Mouse (Mus musculus): Measurements from ENCODE around the gene Atp5d. TPM values are rescaled to one million over a fixed set of nuclear protein-coding genes. Genes with fewer than 3 reads are reported as not detected.

The Atp5d gene
- polyA plus RNA-seq, 1 experiment from 2014 or later = 419 TPM

GRCm38 (mm10) chr10:80136179-80136951 lies 2.1 kb upstream of the Atp5d start:
- Histone ChIP-seq H3K36me3 (peaks cover 21% of the 10 kb centered on the region), H3K4me3 (peak overlapping the region; percentile 65), H3K27me3 (replicated peaks) (peaks cover 56% of the 10 kb centered on the region), H3K4me1 (peaks cover 61% of the 10 kb centered on the region), H3K4me2 (peak overlapping the region; percentile 97), H3K27ac (no peak overlapping the region), H3K9me3 (replicated peaks) (no peaks in the 10 kb centered on the region), H3K9ac (0 out of 2 replicates have a peak overlapping the region, but pooled peaks have one; percentile 40)
- no peak for ATAC-seq
- 27% methylated on average over 27 of the region's 49 CpGs for WGBS (ENCODE audit: insufficient replicate concordance)

GRCm38 (mm10) chr10:80136952-80137625 lies 1.3 kb upstream of the Atp5d start:
- Histone ChIP-seq H3K27me3 (replicated peaks) (peaks cover 56% of the 10 kb centered on the region), H3K9ac (peak overlapping the region; percentile 40; the same call in 1 of the 2 replicates), H3K9me3 (replicated peaks) (no peaks in the 10 kb centered on the region), H3K4me2 (peak overlapping the region; percentile 97), H3K36me3 (peaks cover 13% of the 10 kb centered on the region), H3K4me1 (peaks cover 60% of the 10 kb centered on the region), H3K4me3 (peak overlapping the region; percentile 65), H3K27ac (no peak overlapping the region)
- ATAC-seq = no peak
- WGBS (ENCODE audit: insufficient replicate concordance) = 5% methylated on average over 28 of the region's 29 CpGs

- no peaks in the 10 kb centered on the region for H3K9me3 ChIP-seq (replicated peaks)
- WGBS (ENCODE audit: insufficient replicate concordance) = 8% methylated on average over 32 of the region's 33 CpGs
- H3K4me1 ChIP-seq = peaks cover 64% of the 10 kb centered on the region
- H3K36me3 ChIP-seq = peaks cover 5% of the 10 kb centered on the region
- peak overlapping the region; percentile 73 for H3K9ac ChIP-seq
- H3K27me3 ChIP-seq (replicated peaks) = peaks cover 56% of the 10 kb centered on the region
- H3K4me3 ChIP-seq = peak overlapping the region; percentile 65
- H3K27ac ChIP-seq = no peak overlapping the region
- no peak for ATAC-seq
- H3K4me2 ChIP-seq = peak overlapping the region; percentile 97
Observed at GRCm38 (mm10) chr10:80137626-80138552, 543 bp upstream of the Atp5d start.

DNA sequence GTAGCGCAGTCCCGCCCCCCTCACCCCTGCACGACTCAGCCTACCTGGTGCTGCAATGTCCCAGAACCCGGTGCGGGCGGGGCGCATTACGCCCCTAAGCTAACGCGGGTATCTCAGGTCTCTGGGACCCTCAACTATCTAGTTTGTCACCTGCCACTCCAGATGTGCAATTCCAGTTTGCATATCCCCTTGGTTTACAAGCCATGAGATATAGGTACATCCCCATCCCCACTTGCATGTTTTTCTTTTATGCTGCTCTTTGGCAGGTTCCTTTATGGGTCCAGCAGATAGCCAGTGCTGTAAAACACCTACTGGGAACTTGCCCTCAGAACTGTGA lies 975 bp downstream of the Atp5d start:
- WGBS (ENCODE audit: insufficient replicate concordance) = under 1% methylated on average over 9 of the region's 10 CpGs
- Histone ChIP-seq H3K4me2 (peak overlapping the region; percentile 97), H3K9ac (peak overlapping the region; percentile 73), H3K27ac (peak overlapping the region; percentile 15; the same call in 1 of the 2 replicates), H3K4me1 (peaks cover 73% of the 10 kb centered on the region), H3K36me3 (peaks cover 12% of the 10 kb centered on the region), H3K9me3 (replicated peaks) (no peaks in the 10 kb centered on the region), H3K27me3 (replicated peaks) (peaks cover 56% of the 10 kb centered on the region), H3K4me3 (peak overlapping the region; percentile 65)
- ATAC-seq = no peak; the same call in 1 of the 2 replicates

DNA sequence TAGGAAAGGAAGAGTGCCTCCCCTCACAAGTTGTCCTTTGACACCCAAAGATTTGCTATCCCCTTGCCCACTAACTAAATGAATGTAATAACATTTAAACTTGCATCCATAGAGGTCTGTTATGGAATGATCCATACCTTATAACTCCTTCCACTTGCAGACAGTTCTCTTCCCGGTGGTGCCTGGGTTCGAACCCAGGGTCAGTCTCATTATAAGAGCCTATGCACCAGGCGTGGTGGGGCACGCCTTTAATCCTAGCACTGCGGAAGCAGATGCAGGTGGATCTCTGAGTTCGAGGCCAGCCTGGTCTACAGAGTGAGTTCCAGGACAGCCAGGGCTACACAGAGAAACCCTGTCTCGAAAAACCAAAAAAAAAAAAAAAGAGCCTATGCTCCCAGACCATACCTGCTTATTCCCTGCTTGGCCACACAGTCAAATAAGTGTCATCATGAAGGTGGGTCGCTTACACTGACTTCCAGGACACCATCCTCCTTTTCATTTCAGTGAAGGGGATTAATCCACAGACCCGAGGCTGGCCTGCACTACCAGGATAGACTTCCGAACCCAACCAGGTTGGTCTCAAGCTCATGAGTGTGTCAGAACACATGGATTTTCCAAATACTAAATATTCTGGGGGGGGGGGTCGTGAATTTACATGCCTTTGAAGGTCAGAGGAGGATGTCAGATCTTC lies 1.7 kb downstream of the Atp5d start:
- WGBS (ENCODE audit: insufficient replicate concordance) = 70% methylated on average over 11 of the region's 11 CpGs
- Histone ChIP-seq H3K36me3 (peaks cover 19% of the 10 kb centered on the region), H3K9me3 (replicated peaks) (no peaks in the 10 kb centered on the region), H3K9ac (peak overlapping the region; percentile 71; the same call in 1 of the 2 replicates), H3K4me2 (peak overlapping the region; percentile 97), H3K27me3 (replicated peaks) (peaks cover 49% of the 10 kb centered on the region), H3K4me3 (no peak overlapping the region), H3K4me1 (peaks cover 80% of the 10 kb centered on the region), H3K27ac (peak overlapping the region; percentile 94)
- no peak for ATAC-seq

GRCm38 (mm10) chr10:80140666-80141035 lies 2.2 kb downstream of the Atp5d start, which contains the start of gene Cbarp:
Gene Cbarp, minus strand, starts transcription at chr10:80140835.
- no peaks in the 10 kb centered on the region for H3K9me3 ChIP-seq (replicated peaks)
- H3K36me3 ChIP-seq = peaks cover 25% of the 10 kb centered on the region
- ATAC-seq = no peak
- peak within 1 kb of the TSS; percentile 97 for H3K4me2 ChIP-seq
- peak within 1 kb of the TSS; percentile 94 for H3K27ac ChIP-seq
- H3K9ac ChIP-seq = peak within 1 kb of the TSS; percentile 71
- H3K4me3 ChIP-seq = peak within 1 kb of the TSS; percentile 76
- H3K4me1 ChIP-seq = peaks cover 86% of the 10 kb centered on the region
- peaks cover 44% of the 10 kb centered on the region for H3K27me3 ChIP-seq (replicated peaks)
- 70% methylated on average over 10 of the region's 10 CpGs for WGBS (ENCODE audit: insufficient replicate concordance)

DNA sequence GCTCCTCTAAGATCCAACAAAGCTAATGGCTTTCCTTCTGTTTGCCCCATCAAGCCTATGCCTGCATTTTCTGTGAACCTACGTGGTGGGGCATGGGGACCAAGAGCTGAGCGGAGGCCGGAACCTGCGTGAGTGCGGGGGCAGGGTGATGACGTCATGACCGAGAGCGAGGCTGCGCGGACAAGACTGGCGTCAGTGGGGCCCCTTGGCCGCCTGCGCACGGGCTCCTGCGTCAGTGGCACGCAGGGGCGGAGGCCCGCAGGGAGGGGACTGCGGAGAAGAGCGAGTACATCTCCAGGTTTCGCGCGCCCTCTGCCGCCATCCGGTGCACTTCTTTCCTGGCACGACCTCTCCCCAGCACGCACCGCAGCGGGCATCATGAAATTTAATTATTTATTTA lies 2.8 kb downstream of the Atp5d start:
- Histone ChIP-seq H3K4me2 (peak overlapping the region; percentile 90), H3K9ac (peak overlapping the region; percentile 71), H3K36me3 (peaks cover 30% of the 10 kb centered on the region), H3K4me1 (peaks cover 92% of the 10 kb centered on the region), H3K9me3 (replicated peaks) (no peaks in the 10 kb centered on the region), H3K4me3 (peak overlapping the region; percentile 76), H3K27me3 (replicated peaks) (peaks cover 38% of the 10 kb centered on the region), H3K27ac (peak overlapping the region; percentile 94)
- ATAC-seq = peak; percentile 80
- WGBS (ENCODE audit: insufficient replicate concordance) = 0% methylated on average over 29 of the region's 29 CpGs

- Histone ChIP-seq H3K4me1 (peaks cover 92% of the 10 kb centered on the region), H3K4me3 (peak overlapping the region; percentile 76), H3K4me2 (peak overlapping the region; percentile 90), H3K9me3 (replicated peaks) (no peaks in the 10 kb centered on the region), H3K9ac (peak overlapping the region; percentile 88), H3K36me3 (peaks cover 36% of the 10 kb centered on the region), H3K27ac (peak overlapping the region; percentile 94), H3K27me3 (replicated peaks) (peaks cover 31% of the 10 kb centered on the region)
- WGBS (ENCODE audit: insufficient replicate concordance) = under 1% methylated on average over 43 of the region's 43 CpGs
- ATAC-seq = peak; percentile 81
Observed at GRCm38 (mm10) chr10:80141786-80142529, 3.5 kb downstream of the Atp5d start.

DNA sequence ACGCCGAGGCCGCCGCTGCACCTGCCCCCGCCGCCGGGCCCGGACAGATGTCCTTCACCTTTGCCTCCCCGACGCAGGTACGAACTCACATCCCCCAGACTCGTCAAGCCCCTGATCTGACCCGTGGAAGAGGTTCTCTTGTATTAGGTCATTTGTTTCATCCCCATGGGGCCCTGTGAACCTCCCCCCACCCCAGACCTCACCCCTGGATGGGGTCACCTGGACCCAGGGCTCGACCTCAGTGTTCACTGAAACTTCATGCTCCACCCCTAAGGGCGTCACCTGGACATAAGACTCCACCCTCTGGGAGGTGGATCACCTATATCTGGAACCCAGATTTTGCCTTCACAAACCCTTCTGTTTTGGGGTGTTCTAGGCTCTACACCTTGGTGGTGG lies 4.1 kb downstream of the Atp5d start:
- Histone ChIP-seq H3K27ac (peak overlapping the region; percentile 94), H3K9me3 (replicated peaks) (no peaks in the 10 kb centered on the region), H3K27me3 (replicated peaks) (peaks cover 25% of the 10 kb centered on the region), H3K36me3 (peaks cover 38% of the 10 kb centered on the region), H3K4me3 (peak overlapping the region; percentile 76), H3K9ac (peak overlapping the region; percentile 88), H3K4me1 (peaks cover 92% of the 10 kb centered on the region), H3K4me2 (peak overlapping the region; percentile 90)
- WGBS (ENCODE audit: insufficient replicate concordance) = under 1% methylated on average over 15 of the region's 15 CpGs
- peak; percentile 19; the same call in 1 of the 2 replicates for ATAC-seq

DNA sequence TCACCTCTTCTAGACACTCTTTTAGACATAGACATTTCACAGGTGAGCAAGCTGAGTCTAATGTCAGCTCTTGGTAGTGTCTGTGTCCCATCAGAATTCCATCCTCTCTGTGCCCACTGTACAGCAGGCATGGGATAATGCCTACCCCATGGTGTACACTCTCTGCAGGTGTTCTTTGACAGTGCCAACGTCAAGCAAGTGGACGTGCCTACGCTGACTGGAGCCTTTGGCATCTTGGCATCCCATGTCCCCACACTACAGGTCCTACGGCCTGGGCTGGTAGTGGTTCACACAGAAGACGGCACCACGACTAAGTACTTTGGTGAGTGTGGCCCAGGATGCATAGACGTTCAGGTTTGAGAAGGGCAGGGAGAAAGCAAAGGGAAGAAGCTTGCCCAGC lies 5.2 kb downstream of the Atp5d start:
- H3K36me3 ChIP-seq = peaks cover 38% of the 10 kb centered on the region
- H3K27ac ChIP-seq = no peak overlapping the region; the same call in 1 of the 2 replicates
- H3K4me2 ChIP-seq = peak overlapping the region; percentile 90
- ATAC-seq = no peak
- 86% methylated on average over 7 of the region's 7 CpGs for WGBS (ENCODE audit: insufficient replicate concordance)
- H3K9ac ChIP-seq = no peak overlapping the region
- no peaks in the 10 kb centered on the region for H3K9me3 ChIP-seq (replicated peaks)
- peak overlapping the region; percentile 76; the same call in 1 of the 2 replicates for H3K4me3 ChIP-seq
- H3K27me3 ChIP-seq (replicated peaks) = peaks cover 14% of the 10 kb centered on the region
- H3K4me1 ChIP-seq = peaks cover 89% of the 10 kb centered on the region

Measured in liver, embryonic 12.5 days (tissue).